ENCODE assay signal across 8 mouse cellular contexts in the genomic region with DNA sequence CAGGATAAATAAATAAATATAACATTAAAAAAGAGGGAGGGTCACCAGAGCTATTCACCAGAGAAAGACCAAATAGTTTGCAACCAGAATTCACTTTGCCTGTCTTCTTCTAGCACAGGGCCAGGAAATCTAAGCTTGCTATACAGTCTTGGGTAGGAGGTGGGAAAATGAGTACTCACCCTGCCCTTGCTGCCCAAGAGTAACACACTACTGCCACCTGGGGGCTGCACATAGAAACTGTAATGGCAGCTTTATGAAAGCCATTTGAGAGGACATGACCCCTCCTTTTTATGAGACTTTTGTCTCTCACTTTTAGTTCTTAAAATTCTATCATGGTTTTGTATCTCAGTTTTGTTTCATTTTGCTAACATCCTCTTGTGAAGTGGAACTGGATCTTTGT. TPM values are rescaled to one million over a fixed set of nuclear protein-coding genes. Genes with fewer than 3 reads are reported as not detected.
DNase-seq lines count a peak whose midpoint lies in the region; ATAC-seq and TF ChIP-seq lines count a peak whose summit lies in the region.

No protein-coding gene starts in this region.

- H3K9me3 ChIP-seq in heart, embryonic 12.5 days (replicated peaks): no peaks in the 10 kb centered on the region

- no peaks in the 10 kb centered on the region for H3K36me3 ChIP-seq in heart, embryonic 12.5 days
- H3K36me3 ChIP-seq in thymus, adult 2 months (ENCODE audit: control insufficient read depth, insufficient read depth, low read length): no peaks in the 10 kb centered on the region

- no peak overlapping the region for H3K9ac ChIP-seq in heart, embryonic 12.5 days

- TF ChIP-seq CTCF in thymus, adult 2 months (IDR thresholded peaks at IDR 0.05; ENCODE audit: borderline replicate concordance, control insufficient read depth, extremely low read depth, insufficient read depth, low read length, poor library complexity): no peak

- no peaks in the 10 kb centered on the region for H3K4me1 ChIP-seq in heart, embryonic 12.5 days (replicated peaks)
- H3K4me1 ChIP-seq in thymus, adult 2 months (replicated peaks; ENCODE audit: control insufficient read depth, insufficient read depth, low read length): no peaks in the 10 kb centered on the region

- DNase-seq in heart, adult 8-10 months (ENCODE audit: low spot score): peak; percentile 21
- peak; percentile 47 for DNase-seq in thymus, adult 2 months
- no peak for DNase-seq in thymus, adult 18-20 months
- DNase-seq in adrenal gland, postnatal 36 days: peak; percentile 50 to 73
- DNase-seq in heart, postnatal 36 days: peak; percentile 49 to 62
- DNase-seq in lung, postnatal 36 days: peak; percentile 58

- H3K27me3 ChIP-seq in heart, embryonic 12.5 days (replicated peaks): no peaks in the 10 kb centered on the region
- no peaks in the 10 kb centered on the region for H3K27me3 ChIP-seq in thymus, adult 2 months (ENCODE audit: control insufficient read depth, insufficient read depth, low read length)

- H3K4me2 ChIP-seq in heart, embryonic 12.5 days: no peak overlapping the region

- intact Hi-C loops in heart, postnatal 36 days (cut with DNase I): loop anchor here (2.0 to 10.0 kb wide), 4 partner anchors 33 to 346 kb away; no protein-coding TSS in a partner anchor

- no peak overlapping the region for H3K27ac ChIP-seq in heart, embryonic 12.5 days (ENCODE audit: poor library complexity, severe bottlenecking)
- H3K27ac ChIP-seq in thymus, adult 2 months (ENCODE audit: control insufficient read depth, insufficient read depth, low read length): no peak overlapping the region

- H3K4me3 ChIP-seq in heart, embryonic 12.5 days: no peak overlapping the region
- H3K4me3 ChIP-seq in thymus, adult 2 months (ENCODE audit: control insufficient read depth, insufficient read depth, low read length): no peak overlapping the region

- TF ChIP-seq POLR2A in thymus, adult 2 months (IDR thresholded peaks at IDR 0.05; ENCODE audit: control insufficient read depth, extremely low read depth, insufficient read depth, low read length, poor library complexity): no peak

- ATAC-seq in heart, embryonic 12.5 days (ENCODE audit: insufficient number of reproducible peaks, low FRiP score): no peak
- no peak for ATAC-seq in frontal cortex, adult (ENCODE audit: low TSS enrichment)

RNA-seq across cellular contexts. Expression of gene Zcchc12, which starts 12.1 kb away (rescaled TPM):
- total RNA-seq in heart, adult 8-10 months (2022): under 1 TPM in 2 of 4 experiments, not detected in 2; 0.11 to 0.19 TPM
- 7.3 and 7.9 TPM in 2 replicates for polyA plus RNA-seq in heart, embryonic 12.5 days (2016; fragmentation: Nextera tagmentation; extraction: Ambion mirVana)
- 3.0 and 3.7 TPM in 2 replicates for polyA plus RNA-seq in thymus, adult 2 months (2012; rRNA removed)
- total RNA-seq in adrenal gland, postnatal 36 days (2021): 1 to 10 TPM; 2.4 to 3.4 TPM
- under 1 TPM in 1 of 2 experiments, not detected in 1; 0.19 TPM for total RNA-seq in heart, postnatal 36 days (2021)

Comparison
In these comparisons a context has a peak if more than half of its experiments do, and no peak if none do; other contexts are left out.
1. DNase-seq: peak in heart, adult 8-10 months (single experiment), thymus, adult 2 months (single experiment), adrenal gland, postnatal 36 days (2 of 2), heart, postnatal 36 days (2 of 2) and lung, postnatal 36 days (single experiment); none in thymus, adult 18-20 months (0 of 2).